In the genomic region with DNA sequence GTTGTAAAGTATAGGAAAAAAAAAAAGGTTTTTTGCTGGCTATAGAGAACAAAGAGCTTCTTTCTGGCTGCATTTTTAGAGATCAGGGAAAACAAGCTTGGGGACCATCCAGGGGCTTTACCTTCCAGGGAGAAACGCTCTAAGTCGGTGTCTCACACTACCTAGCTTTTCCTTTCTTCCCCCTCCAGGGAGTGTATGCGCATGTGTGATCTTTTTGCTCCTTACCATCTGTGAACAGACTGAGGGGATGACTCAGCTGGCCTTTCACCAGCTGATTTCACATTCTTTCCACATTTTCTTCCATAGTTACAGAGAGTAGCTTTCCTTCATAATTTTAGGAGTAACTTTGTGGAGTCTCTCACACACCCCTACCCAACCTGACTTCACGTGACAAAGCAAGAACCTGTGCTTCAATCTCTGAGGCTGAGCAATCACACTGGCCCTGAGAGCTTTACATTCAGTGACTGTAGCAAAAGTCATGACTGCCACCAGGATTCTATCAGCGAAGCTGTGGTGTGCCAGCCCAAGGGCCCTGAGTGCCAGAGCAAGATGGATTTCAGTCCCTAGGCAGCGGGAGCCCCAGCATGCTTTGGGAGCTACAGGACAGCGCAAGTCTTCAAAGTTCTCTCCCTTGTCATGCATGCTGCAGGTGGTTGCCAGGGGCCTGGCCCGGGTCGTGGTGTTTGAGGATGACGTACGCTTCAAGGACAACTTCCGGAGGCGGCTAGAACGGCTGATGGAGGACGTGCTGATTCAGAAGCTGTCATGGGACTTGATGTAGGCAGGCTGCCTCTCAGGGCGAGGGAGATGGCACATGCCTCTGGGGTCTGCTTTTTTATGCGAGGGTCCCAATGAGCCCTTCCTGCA, we compare ENCODE assay signal across 10 mouse cellular contexts. TPM values are rescaled to one million over a fixed set of nuclear protein-coding genes. Genes with fewer than 3 reads are reported as not detected.
A peak's percentile ranks its signal among the peaks of the same experiment; 100 is the strongest.
DNase-seq lines count a peak whose midpoint lies in the region; ATAC-seq and TF ChIP-seq lines count a peak whose summit lies in the region.
"Had no signal": no experiment of that assay in that cellular context is flagged by ENCODE, and none has a peak within 500 bp of the region (broad histone marks: within the 10 kb centered on the region; RNA-seq: fewer than 3 reads in every experiment).

No protein-coding gene starts in this region.

- H3K4me1 ChIP-seq in heart, embryonic 11.5 days (ENCODE audit: control insufficient read depth, insufficient read depth, low read length): 0 out of 2 replicates have a peak, but pooled peaks cover 2% of the 10 kb centered on the region

- TF ChIP-seq POLR2A in myocyte (IDR thresholded peaks at IDR 0.05; ENCODE audit: insufficient read length, low read depth): no peak

- no peak for ATAC-seq in heart, embryonic 11.5 days (replicated peaks; ENCODE audit: insufficient number of reproducible peaks, low FRiP score, low TSS enrichment)
- no peak for ATAC-seq in CD4-positive, CD25-positive, alpha-beta regulatory T cell, adult 4 months
- ATAC-seq: forebrain, embryonic 13.5 days had no signal

- H3K36me3 ChIP-seq in heart, embryonic 11.5 days (ENCODE audit: control insufficient read depth, insufficient read depth, low read length): no peaks in the 10 kb centered on the region; the same call in 1 of the 2 replicates
- no peaks in the 10 kb centered on the region for H3K36me3 ChIP-seq in myocyte (ENCODE audit: control insufficient read depth, insufficient read depth)

- no peak overlapping the region for H3K4me2 ChIP-seq in heart, embryonic 11.5 days
- H3K4me2 ChIP-seq in myocyte (ENCODE audit: low read depth): peak overlapping the region; percentile 31
- H3K4me2 ChIP-seq: forebrain, embryonic 13.5 days had no signal

- no peaks in the 10 kb centered on the region for H3K9me3 ChIP-seq in heart, embryonic 11.5 days (replicated peaks; ENCODE audit: control insufficient read depth, low read length)
- H3K9me3 ChIP-seq: forebrain, embryonic 13.5 days had no signal

- no peaks in the 10 kb centered on the region for H3K27me3 ChIP-seq in heart, embryonic 11.5 days (ENCODE audit: control insufficient read depth, insufficient read depth, low read length)
- no peaks in the 10 kb centered on the region for H3K27me3 ChIP-seq in myocyte (ENCODE audit: control insufficient read depth, insufficient read depth, insufficient read length)
- H3K27me3 ChIP-seq: forebrain, embryonic 13.5 days had no signal

- DNase-seq in heart, adult 11 months: peak; percentile 94
- DNase-seq in right cerebral cortex, postnatal 25 days: peak; percentile 37
- no peak for DNase-seq in right cerebral cortex, postnatal 14 days
- peak; percentile 90 for DNase-seq in adrenal gland, adult 2 months
- DNase-seq in kidney, adult 18-20 months: no peak
- DNase-seq: kidney, adult 9 months had no signal

- no peak overlapping the region for H3ac ChIP-seq in myocyte (ENCODE audit: control insufficient read depth, insufficient read length)

- no peak overlapping the region for H3K27ac ChIP-seq in heart, embryonic 11.5 days (ENCODE audit: low read depth, low read length)
- H3K27ac ChIP-seq: forebrain, embryonic 13.5 days had no signal

- 59% methylated on average over 17 of the region's 17 CpGs for WGBS in heart, embryonic 11.5 days (ENCODE audit: insufficient replicate concordance)

- H3K4me3 ChIP-seq in heart, embryonic 11.5 days (ENCODE audit: low read depth, low read length): no peak overlapping the region
- H3K4me3 ChIP-seq in myocyte: no peak overlapping the region
- H3K4me3 ChIP-seq: forebrain, embryonic 13.5 days had no signal

- no peak overlapping the region for H3K9ac ChIP-seq in heart, embryonic 11.5 days (ENCODE audit: low read depth, low read length)
- H3K9ac ChIP-seq: forebrain, embryonic 13.5 days had no signal

- H3K79me2 ChIP-seq in myocyte (ENCODE audit: control insufficient read depth, insufficient read depth): no peaks in the 10 kb centered on the region

TF ChIP-seq in myocyte, 11 proteins besides CTCF, POLR2A, EP300 and RAD21:
- TF ChIP-seq USF1 (IDR thresholded peaks at IDR 0.05; ENCODE audit: low read depth): no peak
- 0 out of 2 replicates have a peak, but pooled peaks have one; percentile 54 for TF ChIP-seq CEBPB (IDR thresholded peaks at IDR 0.05; ENCODE audit: insufficient read depth, poor library complexity, severe bottlenecking)

RNA-seq across cellular contexts. Expression of gene Odf2, which starts 8.8 kb away (rescaled TPM):
- 56.3 and 62.0 TPM in 2 replicates for polyA plus RNA-seq in heart, embryonic 11.5 days (2014; fragmentation: Nextera tagmentation; extraction: Ambion mirVana)
- total RNA-seq in adrenal gland, adult 2 months (2021): 10 to 100 TPM; 32.8 to 35.7 TPM
- polyA plus RNA-seq in adrenal gland, adult 2 months (2012; rRNA removed): 27.8 and 29.6 TPM in 2 replicates
- 37.8 TPM for polyA plus RNA-seq in myocyte (2012; fragmentation: generic; extraction: Trizol)
- polyA plus RNA-seq in CD4-positive, CD25-positive, alpha-beta regulatory T cell, adult 4 months (2017; shearing (Covaris generic)): 10 to 100 TPM; 47.1 to 62.9 TPM

RNA-seq across cellular contexts. Expression of gene Cercam, which starts 11.2 kb away (rescaled TPM):
- 17.9 and 18.4 TPM in 2 replicates for polyA plus RNA-seq in heart, embryonic 11.5 days (2014; fragmentation: Nextera tagmentation; extraction: Ambion mirVana)
- total RNA-seq in adrenal gland, adult 2 months (2021): 10 to 100 TPM in 1 of 2 experiments, 1 to 10 TPM in 1; 5.3 to 19.1 TPM
- 25.3 and 26.6 TPM in 2 replicates for polyA plus RNA-seq in adrenal gland, adult 2 months (2012; rRNA removed)
- 10.8 TPM for polyA plus RNA-seq in myocyte (2012; fragmentation: generic; extraction: Trizol)
- polyA plus RNA-seq in CD4-positive, CD25-positive, alpha-beta regulatory T cell, adult 4 months (2017; shearing (Covaris generic)): under 1 TPM; 0.20 to 0.87 TPM

RNA-seq across cellular contexts. Expression of gene Gle1, which starts 55.0 kb away (rescaled TPM):
- polyA plus RNA-seq in heart, embryonic 11.5 days (2014; fragmentation: Nextera tagmentation; extraction: Ambion mirVana): 34.3 and 39.0 TPM in 2 replicates
- 10 to 100 TPM; 33.0 to 33.5 TPM for total RNA-seq in adrenal gland, adult 2 months (2021)
- 9.5 and 12.2 TPM in 2 replicates for polyA plus RNA-seq in adrenal gland, adult 2 months (2012; rRNA removed)
- 25.1 TPM for polyA plus RNA-seq in myocyte (2012; fragmentation: generic; extraction: Trizol)
- 10 to 100 TPM; 61.6 to 82.4 TPM for polyA plus RNA-seq in CD4-positive, CD25-positive, alpha-beta regulatory T cell, adult 4 months (2017; shearing (Covaris generic))

Comparison
In these comparisons a context has a peak if more than half of its experiments do, and no peak if none do; other contexts are left out.
1. DNase-seq: peak in heart, adult 11 months (single experiment), right cerebral cortex, postnatal 25 days (single experiment) and adrenal gland, adult 2 months (single experiment); none in right cerebral cortex, postnatal 14 days (single experiment) and kidney, adult 18-20 months (single experiment).